Mouse (Mus musculus): ENCODE data around the gene Fam69b. TPM values are rescaled to one million over a fixed set of nuclear protein-coding genes. Genes with fewer than 3 reads are reported as not detected.
"Not testable (repeated sequence)": the region's sequence is repeated elsewhere in the genome, so short reads cannot be mapped to it uniquely, and the experiment has no call there.

The Fam69b gene
- polyA plus RNA-seq, 1 experiment from 2014 or later = 40.4 TPM

GRCm38 (mm10) chr2:26657426-26657825 lies 29.2 kb downstream of the Fam69b start:
- no peak for ATAC-seq (replicated peaks; ENCODE audit: insufficient number of reproducible peaks, low FRiP score, low TSS enrichment, low read depth)
- Histone ChIP-seq H3K27ac (replicated peaks; ENCODE audit: low read depth, low read length) (no peak overlapping the region), H3K4me3 (ENCODE audit: low read depth, low read length) (no peak overlapping the region), H3K4me1 (ENCODE audit: control insufficient read depth, insufficient read depth, low read length) (no peaks in the 10 kb centered on the region; the same call in 1 of the 2 replicates), H3K4me2 (ENCODE audit: low read depth, low read length) (no peak overlapping the region), H3K9me3 (replicated peaks; ENCODE audit: control insufficient read depth, low read length) (no peaks in the 10 kb centered on the region), H3K36me3 (replicated peaks; ENCODE audit: control insufficient read depth, insufficient read depth, low read depth, low read length) (no peaks in the 10 kb centered on the region), H3K9ac (replicated peaks; ENCODE audit: low read length) (no peak overlapping the region), H3K27me3 (ENCODE audit: control insufficient read depth, insufficient read depth, low read length) (no peaks in the 10 kb centered on the region)
- 85% methylated on average over 2 of the region's 2 CpGs for WGBS
- DNase-seq (ENCODE audit: low spot score) = no peak

GRCm38 (mm10) chr2:26661143-26661752 lies 33.0 kb downstream of the Fam69b start:
- no peaks in the 10 kb centered on the region for H3K27me3 ChIP-seq (ENCODE audit: control insufficient read depth, insufficient read depth, low read length)
- no peak overlapping the region for H3K27ac ChIP-seq (replicated peaks; ENCODE audit: low read depth, low read length)
- H3K4me3 ChIP-seq (ENCODE audit: low read depth, low read length) = 0 out of 2 replicates have a peak overlapping the region, but pooled peaks have one; percentile 14
- H3K9ac ChIP-seq (replicated peaks; ENCODE audit: low read length) = no peak overlapping the region; the same call in 1 of the 2 replicates
- WGBS = 2% methylated on average over 18 of the region's 20 CpGs
- no peak for ATAC-seq (replicated peaks; ENCODE audit: insufficient number of reproducible peaks, low FRiP score, low TSS enrichment, low read depth)
- H3K36me3 ChIP-seq (replicated peaks; ENCODE audit: control insufficient read depth, insufficient read depth, low read depth, low read length) = no peaks in the 10 kb centered on the region
- peak overlapping the region; percentile 55 for H3K4me2 ChIP-seq (ENCODE audit: low read depth, low read length)
- H3K4me1 ChIP-seq (ENCODE audit: control insufficient read depth, insufficient read depth, low read length) = no peaks in the 10 kb centered on the region; the same call in 1 of the 2 replicates
- no peaks in the 10 kb centered on the region for H3K9me3 ChIP-seq (replicated peaks; ENCODE audit: control insufficient read depth, low read length)
- DNase-seq (ENCODE audit: low spot score) = peak; percentile 52

GRCm38 (mm10) chr2:26661768-26662508 lies 33.7 kb downstream of the Fam69b start:
- H3K4me2 ChIP-seq (ENCODE audit: low read depth, low read length) = peak overlapping the region; percentile 55
- WGBS = 47% methylated on average over 29 of the region's 29 CpGs
- H3K36me3 ChIP-seq (replicated peaks; ENCODE audit: control insufficient read depth, insufficient read depth, low read depth, low read length) = no peaks in the 10 kb centered on the region
- no peak overlapping the region for H3K27ac ChIP-seq (replicated peaks; ENCODE audit: low read depth, low read length)
- ATAC-seq (replicated peaks; ENCODE audit: insufficient number of reproducible peaks, low FRiP score, low TSS enrichment, low read depth) (0 out of 2 replicates have a peak, but pooled peaks have one; percentile 23), DNase-seq (ENCODE audit: low spot score) (no peak)
- H3K9me3 ChIP-seq (replicated peaks; ENCODE audit: control insufficient read depth, low read length) = no peaks in the 10 kb centered on the region
- no peak overlapping the region; the same call in 1 of the 2 replicates for H3K9ac ChIP-seq (replicated peaks; ENCODE audit: low read length)
- 0 out of 2 replicates have a peak overlapping the region, but pooled peaks have one; percentile 14 for H3K4me3 ChIP-seq (ENCODE audit: low read depth, low read length)
- H3K4me1 ChIP-seq (ENCODE audit: control insufficient read depth, insufficient read depth, low read length) = no peaks in the 10 kb centered on the region; the same call in 1 of the 2 replicates
- no peaks in the 10 kb centered on the region for H3K27me3 ChIP-seq (ENCODE audit: control insufficient read depth, insufficient read depth, low read length)

GRCm38 (mm10) chr2:26662509-26662882 lies 34.2 kb downstream of the Fam69b start:
- H3K4me3 ChIP-seq (ENCODE audit: low read depth, low read length) = no peak overlapping the region
- WGBS = 81% methylated on average over 13 of the region's 13 CpGs
- ATAC-seq (replicated peaks; ENCODE audit: insufficient number of reproducible peaks, low FRiP score, low TSS enrichment, low read depth) = no peak

GRCm38 (mm10) chr2:26663112-26663511 lies 34.9 kb downstream of the Fam69b start:
- WGBS = 77% methylated on average over 10 of the region's 10 CpGs
- H3K36me3 ChIP-seq (replicated peaks; ENCODE audit: control insufficient read depth, insufficient read depth, low read depth, low read length) = no peaks in the 10 kb centered on the region
- ATAC-seq (replicated peaks; ENCODE audit: insufficient number of reproducible peaks, low FRiP score, low TSS enrichment, low read depth) = no peak
- no peak overlapping the region for H3K9ac ChIP-seq (replicated peaks; ENCODE audit: low read length)
- H3K4me2 ChIP-seq (ENCODE audit: low read depth, low read length) = no peak overlapping the region
- no peak overlapping the region for H3K4me3 ChIP-seq (ENCODE audit: low read depth, low read length)
- no peaks in the 10 kb centered on the region; the same call in 1 of the 2 replicates for H3K4me1 ChIP-seq (ENCODE audit: control insufficient read depth, insufficient read depth, low read length)
- H3K27ac ChIP-seq (replicated peaks; ENCODE audit: low read depth, low read length) = no peak overlapping the region
- H3K27me3 ChIP-seq (ENCODE audit: control insufficient read depth, insufficient read depth, low read length) = no peaks in the 10 kb centered on the region
- H3K9me3 ChIP-seq (replicated peaks; ENCODE audit: control insufficient read depth, low read length) = no peaks in the 10 kb centered on the region
- DNase-seq (ENCODE audit: low spot score) = no peak

More at GRCm38 (mm10) chr2:26662509-26662882, 34.2 kb downstream of the Fam69b start:
- Histone ChIP-seq H3K36me3 (replicated peaks; ENCODE audit: control insufficient read depth, insufficient read depth, low read depth, low read length) (no peaks in the 10 kb centered on the region), H3K4me1 (ENCODE audit: control insufficient read depth, insufficient read depth, low read length) (no peaks in the 10 kb centered on the region; the same call in 1 of the 2 replicates), H3K9ac (replicated peaks; ENCODE audit: low read length) (no peak overlapping the region), H3K27ac (replicated peaks; ENCODE audit: low read depth, low read length) (no peak overlapping the region), H3K9me3 (replicated peaks; ENCODE audit: control insufficient read depth, low read length) (no peaks in the 10 kb centered on the region), H3K4me2 (ENCODE audit: low read depth, low read length) (no peak overlapping the region), H3K27me3 (ENCODE audit: control insufficient read depth, insufficient read depth, low read length) (no peaks in the 10 kb centered on the region)
- no peak for DNase-seq (ENCODE audit: low spot score)

- 84% methylated on average over 1 of the region's 1 CpGs for WGBS
- H3K9me3 ChIP-seq (replicated peaks; ENCODE audit: control insufficient read depth, low read length); H3K9ac ChIP-seq (replicated peaks; ENCODE audit: low read length); H3K27ac ChIP-seq (replicated peaks; ENCODE audit: low read depth, low read length); ATAC-seq (replicated peaks; ENCODE audit: insufficient number of reproducible peaks, low FRiP score, low TSS enrichment, low read depth); H3K36me3 ChIP-seq (replicated peaks; ENCODE audit: control insufficient read depth, insufficient read depth, low read depth, low read length); H3K4me2 ChIP-seq (ENCODE audit: low read depth, low read length); H3K27me3 ChIP-seq (ENCODE audit: control insufficient read depth, insufficient read depth, low read length); H3K4me3 ChIP-seq (ENCODE audit: low read depth, low read length); H3K4me1 ChIP-seq (ENCODE audit: control insufficient read depth, insufficient read depth, low read length): not testable (repeated sequence)
- DNase-seq (ENCODE audit: low spot score) = peak; percentile 71
Measured at GRCm38 (mm10) chr2:26663551-26663950, 35.3 kb downstream of the Fam69b start.

GRCm38 (mm10) chr2:26668746-26669145 lies 40.5 kb downstream of the Fam69b start:
- no peak for ATAC-seq (replicated peaks; ENCODE audit: insufficient number of reproducible peaks, low FRiP score, low TSS enrichment, low read depth)
- no peaks in the 10 kb centered on the region for H3K36me3 ChIP-seq (replicated peaks; ENCODE audit: control insufficient read depth, insufficient read depth, low read depth, low read length)
- H3K9ac ChIP-seq (replicated peaks; ENCODE audit: low read length) = no peak overlapping the region
- H3K27ac ChIP-seq (replicated peaks; ENCODE audit: low read depth, low read length) = no peak overlapping the region
- H3K27me3 ChIP-seq (ENCODE audit: control insufficient read depth, insufficient read depth, low read length) = no peaks in the 10 kb centered on the region
- DNase-seq (ENCODE audit: low spot score) = no peak
- H3K9me3 ChIP-seq (replicated peaks; ENCODE audit: control insufficient read depth, low read length) = no peaks in the 10 kb centered on the region
- no peaks in the 10 kb centered on the region for H3K4me1 ChIP-seq (ENCODE audit: control insufficient read depth, insufficient read depth, low read length)
- H3K4me2 ChIP-seq (ENCODE audit: low read depth, low read length) = no peak overlapping the region
- no peak overlapping the region for H3K4me3 ChIP-seq (ENCODE audit: low read depth, low read length)

- Histone ChIP-seq H3K27me3 (ENCODE audit: control insufficient read depth, insufficient read depth, low read length) (no peaks in the 10 kb centered on the region), H3K9me3 (replicated peaks; ENCODE audit: control insufficient read depth, low read length) (no peaks in the 10 kb centered on the region), H3K36me3 (replicated peaks; ENCODE audit: control insufficient read depth, insufficient read depth, low read depth, low read length) (no peaks in the 10 kb centered on the region), H3K4me2 (ENCODE audit: low read depth, low read length) (no peak within 1 kb of the TSS), H3K27ac (replicated peaks; ENCODE audit: low read depth, low read length) (no peak within 1 kb of the TSS), H3K4me1 (ENCODE audit: control insufficient read depth, insufficient read depth, low read length) (no peaks in the 10 kb centered on the region), H3K9ac (replicated peaks; ENCODE audit: low read length) (no peak within 1 kb of the TSS), H3K4me3 (ENCODE audit: low read depth, low read length) (no peak within 1 kb of the TSS)
- ATAC-seq (replicated peaks; ENCODE audit: insufficient number of reproducible peaks, low FRiP score, low TSS enrichment, low read depth) = no peak
- no peak for DNase-seq (ENCODE audit: low spot score)
- WGBS = 99% methylated on average over 3 of the region's 3 CpGs
Measured at GRCm38 (mm10) chr2:26671182-26671581, 42.9 kb downstream of the Fam69b start, which contains the start of gene Lcn4. Gene Lcn4, minus strand, starts transcription at chr2:26671282.
